Mouse (Mus musculus) liver, adult 2 months (tissue): ENCODE results near the gene Smcr8.

Source experiments
- CTCF ChIP-seq: fragments of 200-500 bp; IDR thresholded peaks from 2 replicates; pipeline ENCODE4 v1.5.1; 2011; ENCODE audit warnings: low read depth, low read length, control low read depth
- POLR2A ChIP-seq: fragments of 200-500 bp; IDR thresholded peaks from 2 replicates; pipeline ENCODE4 v1.6.1; 2011; ENCODE audit warnings: low read length, control low read depth; ENCODE audit not compliant: insufficient read depth; ENCODE audit errors: extremely low read depth

DNA sequence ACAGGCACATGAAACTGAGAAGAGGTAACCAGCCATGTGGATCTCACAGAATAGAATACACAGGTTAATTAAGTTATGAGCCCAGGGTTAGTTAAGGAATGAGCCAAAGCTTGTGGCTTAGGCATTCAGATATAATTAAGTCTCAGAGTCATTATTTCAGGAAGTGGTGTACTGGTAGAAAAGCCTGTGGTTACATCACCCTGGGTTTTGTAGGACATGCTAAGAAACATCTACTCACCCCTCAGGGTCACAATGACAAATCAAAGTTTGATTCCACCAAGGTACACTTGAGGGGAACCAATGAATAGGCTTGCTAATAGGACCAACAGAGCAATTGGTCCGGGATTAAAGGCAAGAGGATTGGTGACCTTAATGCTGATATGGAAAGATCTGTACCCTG lies 49.4 kb downstream of the Smcr8 start:
- TF ChIP-seq CTCF (no peak), POLR2A (no peak)
